Mouse (Mus musculus): ENCODE measurements around the gene Gm4756. TPM values are rescaled to one million over a fixed set of nuclear protein-coding genes. Genes with fewer than 3 reads are reported as not detected.
"Not testable (repeated sequence)": the region's sequence is repeated elsewhere in the genome, so short reads cannot be mapped to it uniquely, and the experiment has no call there.

The Gm4756 gene
- total RNA-seq, 2 experiments from 2014 or later = not detected

DNA sequence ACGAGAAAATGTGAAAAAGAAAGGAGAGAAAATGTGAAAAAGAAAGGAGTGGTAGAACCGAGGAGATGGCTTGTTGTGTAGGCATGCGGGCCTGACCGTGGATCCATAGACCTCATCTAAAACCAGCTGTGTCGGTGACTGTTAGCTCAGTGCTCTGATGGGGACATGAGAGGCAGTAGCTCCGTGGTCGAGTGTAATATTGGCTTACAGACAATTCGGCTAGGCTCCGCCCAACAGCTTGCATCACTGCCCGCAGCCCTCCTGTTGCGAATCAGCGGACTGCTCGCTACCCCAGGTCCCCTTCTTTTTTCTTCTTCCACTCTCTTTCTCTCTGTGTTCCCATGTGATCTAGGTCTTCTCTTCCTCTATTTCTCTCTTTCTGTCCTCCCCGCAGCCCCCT lies 540 bp downstream of the Gm4756 start:
- DNase-seq = no peak

DNA sequence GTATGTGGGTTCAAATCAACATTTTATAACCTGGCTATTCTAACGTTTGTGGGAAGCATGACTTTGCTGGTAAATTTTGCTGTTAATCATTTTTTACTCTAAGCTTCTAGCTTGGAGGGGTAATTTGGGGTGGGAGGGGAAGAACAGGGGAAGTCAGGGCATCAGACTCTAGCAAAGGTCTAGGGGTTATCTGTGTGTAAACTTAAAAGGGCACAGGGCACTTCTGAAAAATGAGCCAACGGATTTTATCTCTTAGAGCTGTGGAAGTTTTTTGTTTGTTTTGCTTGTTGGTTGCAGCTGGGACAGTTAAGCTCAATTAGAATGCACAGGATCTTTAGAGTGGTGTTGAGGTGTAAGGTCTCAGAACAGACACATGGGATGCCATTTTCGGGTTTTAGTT lies 11.4 kb downstream of the Gm4756 start:
- DNase-seq = no peak

DNA sequence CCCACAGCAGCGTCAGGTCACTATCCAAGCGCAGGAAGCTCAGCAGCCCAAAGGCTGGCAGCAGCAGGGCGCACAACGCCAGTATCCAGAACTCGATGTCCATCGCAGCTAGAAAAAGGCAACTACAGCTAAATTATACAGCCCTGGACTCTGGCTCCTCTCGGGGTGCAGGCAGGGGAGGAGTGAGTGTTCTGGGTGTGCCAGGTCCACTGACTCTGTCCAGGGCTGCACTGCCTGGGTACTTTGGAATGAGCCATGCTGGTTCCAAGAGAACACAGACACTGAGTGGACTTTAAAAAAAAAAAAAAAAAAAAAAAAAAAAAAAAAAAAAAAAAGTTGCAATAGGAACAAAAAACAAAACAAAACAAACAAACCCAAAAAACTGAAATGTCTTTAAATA lies 20.7 kb downstream of the Gm4756 start:
- DNase-seq = no peak

DNA sequence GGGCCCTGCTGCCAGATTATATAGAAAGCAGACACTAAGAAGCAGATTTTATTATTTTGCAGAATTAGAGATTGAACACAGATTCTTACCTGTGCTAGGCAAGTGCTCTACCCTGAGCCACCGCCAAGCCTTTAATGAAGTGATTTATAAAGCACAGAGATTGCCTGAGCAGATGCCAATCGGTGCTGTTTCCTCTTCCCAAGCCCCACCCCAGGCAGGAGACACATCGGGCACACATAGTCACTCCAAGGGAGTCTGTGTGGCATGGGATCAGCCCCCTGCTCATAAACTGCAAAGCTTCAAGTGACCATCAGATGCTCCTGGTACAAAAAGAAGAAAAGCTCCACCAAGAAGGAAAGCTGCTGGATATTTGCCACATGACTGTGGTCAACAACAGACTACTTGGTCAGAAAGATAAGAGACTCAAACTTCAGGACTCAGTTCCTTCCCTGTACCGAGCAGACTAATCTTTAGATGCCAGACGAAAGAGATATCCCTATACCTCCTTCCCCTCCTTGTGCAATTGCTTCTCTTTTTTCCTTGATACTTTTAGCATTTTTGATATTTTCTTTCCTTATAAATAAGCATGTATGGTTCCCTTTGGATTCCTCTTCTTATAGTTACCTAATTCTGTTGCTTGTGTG lies 26.5 kb downstream of the Gm4756 start:
- no peak for DNase-seq

DNA sequence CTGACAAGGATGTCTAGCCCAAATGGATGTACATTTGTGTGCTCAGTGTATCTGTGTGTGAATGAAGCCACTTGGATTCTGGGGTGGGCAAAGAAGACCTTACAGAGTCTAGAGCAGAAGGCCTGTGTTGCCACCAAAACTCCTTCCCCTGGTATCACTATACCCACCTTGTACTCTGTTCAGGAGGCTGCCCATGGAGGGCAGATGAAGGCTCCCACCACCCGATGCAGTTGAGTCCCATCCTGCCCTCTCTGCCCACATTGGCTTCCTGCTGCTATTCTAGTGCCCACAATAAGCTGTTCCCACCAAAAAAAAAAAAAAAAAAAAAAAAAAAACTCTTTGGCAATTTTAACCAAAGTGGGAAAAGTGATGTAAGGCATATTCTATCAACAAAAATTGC lies 28.0 kb downstream of the Gm4756 start:
- DNase-seq = no peak

DNA sequence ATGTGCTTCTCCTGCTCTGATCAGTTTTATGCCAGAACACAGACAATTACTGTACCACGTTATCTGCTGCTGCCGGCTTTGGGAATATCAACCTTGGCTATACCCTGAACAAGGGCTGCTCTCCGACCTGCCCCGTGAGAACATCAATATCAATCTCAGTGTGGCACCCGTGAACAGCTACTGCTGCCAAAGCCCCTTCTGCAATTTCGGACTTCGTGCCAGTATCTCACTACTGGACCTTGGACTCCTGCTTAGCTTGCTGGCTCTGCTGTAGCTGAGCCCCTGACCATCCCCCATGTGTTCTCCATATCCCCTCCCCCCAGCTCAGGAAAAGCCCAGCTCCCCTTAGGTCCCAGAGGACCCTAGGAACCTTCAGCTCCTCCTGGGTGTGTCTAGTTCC lies 28.6 kb downstream of the Gm4756 start:
- DNase-seq = no peak

DNA sequence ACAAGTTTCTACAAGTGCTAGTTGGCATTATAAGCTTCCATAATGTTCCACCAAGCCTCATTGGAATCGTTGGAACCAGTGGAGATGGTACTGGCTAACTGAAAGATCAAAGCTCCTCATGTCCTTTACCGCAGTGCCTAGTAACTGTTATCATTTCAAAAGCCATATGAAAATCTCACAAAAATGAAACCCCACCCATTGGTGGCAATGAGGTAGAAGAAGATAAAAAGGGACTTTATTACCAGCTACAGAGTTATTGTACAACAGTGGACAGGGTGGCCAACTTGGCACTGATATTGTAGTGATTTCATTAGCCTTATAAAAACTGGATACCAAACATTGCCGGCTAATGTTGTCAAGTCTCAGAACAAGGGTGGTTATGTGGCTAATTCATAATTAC lies 37.4 kb downstream of the Gm4756 start:
- no peak for DNase-seq

DNA sequence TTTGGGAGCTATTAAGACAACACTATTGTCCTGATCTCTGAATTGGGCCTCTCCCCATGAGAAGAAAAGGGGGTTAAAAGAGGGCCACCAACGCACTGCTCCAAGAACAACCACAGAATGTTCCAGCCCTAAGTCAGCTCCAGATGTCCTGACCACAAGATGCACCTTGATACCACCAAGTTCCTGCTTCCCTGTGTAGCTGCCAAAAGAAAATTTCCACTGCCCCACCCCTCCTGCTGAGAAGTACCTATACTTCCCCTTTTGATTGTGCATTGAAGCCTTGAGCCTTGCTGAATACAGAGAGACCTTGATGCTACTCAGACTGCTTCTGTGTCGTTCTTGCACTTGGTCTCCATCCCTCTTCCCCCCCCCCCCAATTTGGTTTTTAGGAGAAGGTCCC lies 50.7 kb downstream of the Gm4756 start:
- DNase-seq = not testable (repeated sequence)

DNA sequence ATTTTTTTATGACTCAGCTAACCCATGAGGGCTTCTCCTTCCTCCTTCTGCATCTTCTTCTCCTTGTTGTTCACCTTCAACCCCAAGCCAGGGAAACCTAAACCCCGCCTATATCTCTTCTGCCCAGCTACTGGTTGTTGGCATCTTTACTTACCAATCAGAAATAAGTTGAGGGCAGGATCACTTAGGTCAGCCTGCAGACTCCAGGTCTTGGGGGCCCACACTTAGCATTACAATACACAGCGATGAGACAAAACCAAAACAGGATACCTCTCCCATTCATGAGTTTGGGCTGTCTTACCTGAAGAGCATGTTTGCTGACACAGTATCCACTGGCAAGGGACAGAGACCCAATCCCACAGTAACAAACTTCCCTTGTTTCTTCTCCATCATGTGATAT lies 55.5 kb downstream of the Gm4756 start:
- DNase-seq = no peak

DNA sequence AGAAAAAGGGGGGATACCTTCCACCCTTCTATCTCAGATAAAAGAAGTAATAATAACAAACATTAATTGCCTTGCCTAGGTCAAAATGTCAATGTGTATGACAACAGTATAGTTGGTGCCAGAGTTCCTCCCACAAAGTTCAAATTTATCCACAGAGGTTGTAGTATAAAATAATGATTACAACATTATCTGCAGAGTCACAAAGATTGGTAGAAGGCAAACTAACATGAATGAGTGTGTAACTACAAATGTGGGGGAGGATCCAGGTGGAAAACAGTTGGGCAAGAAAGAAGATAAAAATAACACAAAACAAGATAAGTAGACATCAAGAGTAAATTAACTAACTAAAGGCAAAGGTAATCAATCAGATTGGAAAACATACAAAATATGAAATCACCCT lies 56.5 kb downstream of the Gm4756 start:
- DNase-seq = no peak

DNA sequence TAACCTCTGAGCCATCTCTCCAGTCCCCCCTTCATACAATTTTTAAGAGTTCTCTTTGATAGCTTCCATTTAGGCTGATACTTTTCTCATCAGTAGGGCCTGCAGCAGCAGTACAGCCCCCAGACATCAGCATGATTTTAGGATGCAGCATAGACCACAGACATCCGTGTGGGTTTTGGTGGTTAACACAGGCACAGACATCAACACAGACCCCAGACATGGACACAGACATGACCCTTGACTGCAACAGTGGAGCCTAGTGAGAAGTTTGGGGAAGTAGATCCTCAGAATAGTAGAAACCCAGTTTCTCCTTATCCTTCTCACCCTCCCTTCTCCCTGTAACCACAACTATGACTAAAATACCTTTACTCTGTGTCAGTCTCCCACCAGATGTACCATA lies 64.1 kb downstream of the Gm4756 start:
- DNase-seq = no peak

DNA sequence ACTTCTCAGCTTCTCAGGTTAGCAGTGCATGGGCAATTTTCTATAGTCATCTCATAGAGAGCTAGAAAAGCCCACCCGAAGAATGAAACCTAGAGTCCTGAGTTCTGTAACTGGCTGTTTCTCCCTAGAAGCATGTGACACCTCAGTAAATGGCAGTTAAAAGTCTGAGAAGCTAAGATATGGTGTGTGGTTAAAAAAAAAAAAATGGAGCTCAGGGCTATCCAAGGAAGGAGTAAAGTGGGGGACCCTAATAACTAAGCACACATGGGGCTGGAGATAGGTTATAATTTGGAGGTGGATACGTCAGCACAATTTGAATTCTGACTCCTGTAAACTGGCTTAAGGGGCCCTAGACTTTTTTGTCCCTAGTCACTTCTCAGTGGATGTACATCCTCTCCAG lies 66.4 kb downstream of the Gm4756 start:
- no peak for DNase-seq

DNA sequence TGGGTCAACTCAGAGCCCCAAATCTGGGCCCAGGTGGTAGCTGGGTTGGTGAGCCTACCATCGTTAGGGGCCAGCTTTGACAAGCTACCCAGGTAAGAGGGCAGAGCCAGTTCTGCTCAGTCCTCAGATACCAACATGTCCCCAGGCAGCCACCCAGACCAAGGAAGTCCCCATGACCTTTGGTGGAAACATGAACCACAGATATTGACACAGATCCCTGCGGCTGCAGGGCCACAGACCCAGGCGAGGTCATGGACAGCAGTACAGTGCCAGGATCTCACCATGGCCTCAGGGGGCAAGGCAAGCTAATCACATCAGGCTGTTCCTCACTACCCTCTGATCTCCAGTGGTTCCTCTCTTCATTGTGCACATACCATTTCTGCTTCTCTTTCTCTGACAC lies 67.4 kb downstream of the Gm4756 start:
- no peak for DNase-seq

DNA sequence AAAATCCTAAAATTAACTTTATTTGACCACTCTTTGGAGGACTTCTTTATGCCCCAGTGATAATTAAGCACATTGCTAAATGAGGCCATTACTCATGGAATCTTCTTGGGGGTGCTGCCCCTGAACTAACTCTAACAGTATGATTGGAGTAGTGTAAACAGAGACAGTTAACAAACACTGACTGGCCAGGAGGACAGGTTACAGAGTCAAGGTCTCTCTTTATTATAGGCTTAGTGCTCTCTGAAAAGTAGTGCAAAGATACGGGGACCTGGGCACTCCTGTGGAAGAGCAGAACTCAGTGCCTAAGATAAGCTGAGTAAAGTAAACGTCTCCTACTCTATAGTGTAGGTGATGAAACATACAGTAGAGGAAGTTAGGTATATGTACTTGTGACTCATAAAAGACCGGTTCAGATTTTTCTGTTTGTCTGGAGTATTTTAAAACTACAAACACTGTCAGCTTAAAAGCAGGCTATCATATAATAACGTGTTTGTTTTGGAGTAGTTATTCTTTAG lies 85.1 kb downstream of the Gm4756 start:
- no peak for DNase-seq

DNA sequence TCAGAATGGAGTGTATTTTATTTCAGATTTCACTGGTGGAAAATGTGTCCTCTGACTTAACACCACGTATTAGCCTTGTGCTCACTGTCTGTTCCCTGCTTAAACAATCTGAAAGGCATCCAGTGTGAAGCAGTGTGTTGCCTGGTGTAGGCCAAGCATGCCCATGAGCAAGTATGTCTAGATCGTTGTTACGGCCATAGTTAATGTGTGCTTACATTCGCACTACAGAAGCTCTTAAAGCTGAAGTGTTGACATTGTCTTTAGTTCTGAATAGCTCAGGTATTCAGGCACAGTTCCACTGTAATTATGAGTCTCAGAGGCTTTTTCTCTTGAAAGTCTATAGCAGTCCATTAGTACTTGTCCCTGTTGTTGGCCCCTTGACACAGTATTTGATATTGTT lies 95.1 kb downstream of the Gm4756 start:
- no peak for DNase-seq

DNA sequence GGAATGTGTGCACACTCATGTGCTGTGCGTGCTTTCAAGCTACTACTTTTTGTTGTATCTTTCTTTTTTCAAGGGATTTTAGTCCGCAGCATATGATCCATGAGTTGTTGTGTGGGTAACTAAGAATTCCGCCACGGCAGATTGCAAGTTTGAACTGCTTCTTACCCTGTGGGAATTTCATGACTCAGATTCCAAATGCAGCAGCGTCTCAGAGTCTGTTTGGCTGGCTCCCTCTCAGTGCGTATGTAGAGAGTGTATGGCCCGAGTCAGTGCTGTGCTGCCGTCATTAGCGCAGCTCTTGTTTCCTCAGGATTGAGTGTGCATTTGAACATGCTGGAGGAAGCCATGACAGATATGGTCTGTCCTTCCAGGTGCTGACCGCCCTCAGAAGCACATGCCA lies 110.9 kb downstream of the Gm4756 start:
- no peak for DNase-seq

DNA sequence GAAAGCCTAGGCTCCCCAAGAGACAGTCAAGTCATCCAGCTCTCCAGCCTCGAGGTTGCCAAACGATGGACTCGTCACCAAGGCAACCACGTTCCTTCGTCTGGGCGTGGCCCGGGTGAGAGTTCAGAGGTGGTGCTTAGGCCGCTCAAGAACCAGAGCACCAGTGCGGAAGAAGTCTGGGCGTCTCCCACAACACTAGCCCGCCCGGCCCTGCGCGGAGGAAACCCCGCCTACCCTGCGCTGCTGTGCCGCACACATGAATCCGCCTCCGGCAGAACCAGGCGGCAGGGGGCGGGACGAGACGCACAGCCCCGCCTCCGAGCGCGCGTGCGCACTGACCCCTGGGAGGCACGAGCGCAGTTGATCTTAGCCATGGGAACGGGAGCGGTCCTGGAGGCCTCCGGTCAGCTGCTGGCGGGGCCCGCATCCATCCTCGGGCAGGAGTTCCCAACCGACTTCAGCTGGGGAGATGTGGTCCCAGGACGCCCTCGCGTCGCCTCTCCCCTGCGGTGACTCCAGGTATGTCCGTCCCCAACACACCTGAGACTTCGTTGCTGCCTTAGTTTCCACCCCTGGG lies 113.4 kb downstream of the Gm4756 start, which contains the start of gene Pcnx4:
Pcnx4 (plus strand) TSS at position 363 of the 577 bp plus-strand sequence.
- DNase-seq = peak; percentile 98

DNA sequence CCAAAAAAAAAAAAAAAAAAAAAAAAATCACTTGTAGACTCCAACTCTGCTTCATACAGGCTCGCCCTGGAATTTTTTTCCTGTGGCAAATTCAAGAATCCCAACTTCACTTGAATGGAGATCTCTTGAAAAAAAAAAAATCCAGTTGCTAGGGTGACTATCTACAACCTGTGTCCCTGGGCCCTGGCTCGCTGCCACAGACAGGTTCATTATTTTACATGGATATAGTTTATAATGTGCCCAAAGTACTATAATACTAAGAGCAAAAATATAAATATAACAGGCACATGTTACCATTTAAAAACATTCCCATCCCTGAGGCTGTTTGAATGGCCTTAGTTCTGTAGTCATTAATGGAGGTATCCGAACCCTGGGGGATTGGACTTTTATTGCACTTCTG lies 113.9 kb downstream of the Gm4756 start:
- no peak for DNase-seq

DNA sequence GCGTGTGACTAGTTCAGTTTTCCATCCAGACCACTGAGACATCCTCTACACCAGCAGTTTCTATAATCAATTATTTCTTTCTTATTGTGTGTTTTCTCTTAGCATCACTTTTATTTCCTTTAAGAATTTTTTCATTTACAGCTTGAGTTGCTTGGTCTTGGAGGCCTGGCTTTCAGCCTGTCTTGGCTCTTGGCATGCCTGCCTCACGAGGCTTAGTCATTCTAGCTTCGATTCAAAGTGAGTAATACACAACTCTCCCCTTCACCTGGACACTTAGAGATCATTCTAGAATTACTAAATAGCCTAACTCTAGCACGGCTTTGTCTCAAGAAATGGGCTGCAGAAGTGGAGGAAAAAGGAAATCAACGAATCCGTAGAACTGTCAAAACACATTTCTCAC lies 115.5 kb downstream of the Gm4756 start:
- DNase-seq = no peak

DNA sequence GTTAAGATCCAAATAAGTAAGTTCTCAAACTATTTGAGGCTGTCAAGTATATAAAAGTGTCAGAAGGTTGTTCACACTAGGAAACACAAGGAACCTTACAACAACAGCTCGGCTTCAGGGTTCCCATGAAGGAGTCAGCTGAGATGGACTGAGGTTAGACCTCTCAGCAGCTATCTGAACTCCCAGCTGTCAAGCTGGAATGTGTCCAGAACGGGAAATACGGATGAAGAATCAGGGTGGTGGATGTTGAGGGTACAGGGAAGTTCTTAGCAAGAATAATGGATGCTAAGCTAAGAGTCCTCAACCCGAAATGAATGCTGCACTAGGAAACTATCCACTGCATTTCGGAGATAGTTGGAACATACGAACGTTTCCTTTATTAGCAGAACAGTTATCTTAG lies 117.2 kb downstream of the Gm4756 start:
- no peak for DNase-seq

Measured in gastrocnemius, postnatal 10 days (tissue).